ENCODE assay signal across 17 mouse cellular contexts in the genomic region with DNA sequence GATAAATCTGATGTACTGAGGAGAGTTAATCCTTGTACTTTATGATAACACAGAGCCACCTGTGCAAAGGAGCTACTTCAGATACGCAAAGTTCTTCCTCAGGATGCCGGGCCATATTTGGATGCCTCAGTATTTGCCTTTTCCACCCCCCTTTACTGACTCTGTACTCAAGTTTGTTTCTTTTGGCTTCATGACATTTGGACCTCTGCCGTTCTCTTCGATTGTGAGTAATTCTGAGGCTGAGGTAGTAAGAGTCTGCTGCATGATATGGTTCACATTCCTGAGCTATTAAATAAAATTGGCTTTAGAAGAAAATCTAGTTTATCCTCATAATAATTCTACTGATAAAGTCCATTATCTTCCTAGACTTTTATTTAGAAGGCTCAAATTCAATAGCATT. TPM values are rescaled to one million over a fixed set of nuclear protein-coding genes. Genes with fewer than 3 reads are reported as not detected.
DNase-seq lines count a peak whose midpoint lies in the region; ATAC-seq and TF ChIP-seq lines count a peak whose summit lies in the region.
"Had no signal": no experiment of that assay in that cellular context is flagged by ENCODE, and none has a peak within 500 bp of the region (broad histone marks: within the 10 kb centered on the region; RNA-seq: fewer than 3 reads in every experiment).

No protein-coding gene starts in this region.

- no peak overlapping the region for H3K4me3 ChIP-seq in embryonic facial prominence, embryonic 14.5 days (ENCODE audit: low read depth, low read length)
- H3K4me3 ChIP-seq in embryonic facial prominence, embryonic 10.5 days, result no peak overlapping the region
- H3K4me3 ChIP-seq in kidney, postnatal 0 days (replicated peaks; ENCODE audit: low read depth, low read length), result no peak overlapping the region
- H3K4me3 ChIP-seq in kidney, adult 2 months (ENCODE audit: insufficient read depth, low read depth, low read length), result no peak overlapping the region
- no peak overlapping the region for H3K4me3 ChIP-seq in midbrain, embryonic 15.5 days
- H3K4me3 ChIP-seq: forebrain, embryonic 13.5 days; hindbrain, embryonic 15.5 days had no signal

- H3K4me1 ChIP-seq in embryonic facial prominence, embryonic 14.5 days (ENCODE audit: control insufficient read depth, insufficient read depth, low read length), result no peaks in the 10 kb centered on the region
- H3K4me1 ChIP-seq in embryonic facial prominence, embryonic 10.5 days, result no peaks in the 10 kb centered on the region
- H3K4me1 ChIP-seq in kidney, postnatal 0 days (replicated peaks; ENCODE audit: insufficient read depth, low read length), result no peaks in the 10 kb centered on the region
- no peaks in the 10 kb centered on the region for H3K4me1 ChIP-seq in kidney, adult 2 months (ENCODE audit: control insufficient read depth, insufficient read depth, low read length)
- no peaks in the 10 kb centered on the region for H3K4me1 ChIP-seq in midbrain, embryonic 15.5 days
- H3K4me1 ChIP-seq: forebrain, embryonic 13.5 days; hindbrain, embryonic 15.5 days had no signal

- 74% methylated on average over 4 of the region's 4 CpGs for WGBS in embryonic facial prominence, embryonic 14.5 days
- WGBS in embryonic facial prominence, embryonic 10.5 days, result 91% methylated on average over 4 of the region's 4 CpGs
- WGBS in kidney, postnatal 0 days, result 69% methylated on average over 4 of the region's 4 CpGs
- 77% methylated on average over 4 of the region's 4 CpGs for WGBS in kidney, adult 2 months
- WGBS in midbrain, embryonic 15.5 days, result 91% methylated on average over 4 of the region's 4 CpGs

- no peak overlapping the region for H3K9ac ChIP-seq in embryonic facial prominence, embryonic 14.5 days (ENCODE audit: low read depth, low read length)
- H3K9ac ChIP-seq in kidney, postnatal 0 days (ENCODE audit: low read depth, low read length), result no peak overlapping the region
- no peak overlapping the region for H3K9ac ChIP-seq in midbrain, embryonic 15.5 days
- H3K9ac ChIP-seq: forebrain, embryonic 13.5 days; forebrain, postnatal 0 days; hindbrain, embryonic 15.5 days had no signal

- no peak for ATAC-seq in embryonic facial prominence, embryonic 14.5 days (ENCODE audit: low read depth)
- no peak for ATAC-seq in kidney, postnatal 0 days (replicated peaks; ENCODE audit: low FRiP score, low read depth)
- ATAC-seq in midbrain, embryonic 15.5 days (replicated peaks), result no peak
- ATAC-seq: forebrain, embryonic 13.5 days; intestine, embryonic 16.5 days had no signal

- TF ChIP-seq CTCF in kidney, postnatal 0 days (IDR thresholded peaks at IDR 0.05; ENCODE audit: low read depth), result no peak
- no peak for TF ChIP-seq CTCF in kidney, adult 2 months (conservative IDR thresholded peaks at IDR 0.05; ENCODE audit: insufficient read depth, insufficient read length, low read depth, low read length)

- peak; percentile 38 for DNase-seq in embryonic facial prominence, embryonic 14.5 days (ENCODE audit: low spot score)
- no peak for DNase-seq in embryonic facial prominence, embryonic 10.5 days (ENCODE audit: low spot score)
- DNase-seq in kidney, postnatal 0 days (ENCODE audit: low spot score), result peak; percentile 32
- no peak for DNase-seq in kidney, adult 2 months
- DNase-seq in 3134 (ENCODE audit: extremely low read depth, insufficient read length, low spot score) (peak; percentile 8), adipocyte (ENCODE audit: low spot score) (peak; percentile 50)
- DNase-seq: adrenal gland, postnatal 10 days; cerebellum, adult 11-12 months; cerebellum, adult 9-11 months; cerebellum, postnatal 36 days; forebrain, postnatal 0 days; gastrocnemius, postnatal 14 days had no signal

- H3K36me3 ChIP-seq in embryonic facial prominence, embryonic 14.5 days (ENCODE audit: control insufficient read depth, insufficient read depth, low read length), result no peaks in the 10 kb centered on the region
- H3K36me3 ChIP-seq in embryonic facial prominence, embryonic 10.5 days (replicated peaks), result no peaks in the 10 kb centered on the region
- H3K36me3 ChIP-seq in kidney, postnatal 0 days (ENCODE audit: insufficient read depth, low read length), result no peaks in the 10 kb centered on the region
- H3K36me3 ChIP-seq in kidney, adult 2 months (ENCODE audit: control insufficient read depth, insufficient read depth, low read length), result no peaks in the 10 kb centered on the region
- H3K36me3 ChIP-seq in midbrain, embryonic 15.5 days (replicated peaks), result no peaks in the 10 kb centered on the region
- H3K36me3 ChIP-seq: hindbrain, embryonic 15.5 days had no signal

- no peak for TF ChIP-seq POLR2A in kidney, adult 2 months (IDR thresholded peaks at IDR 0.05; ENCODE audit: low read depth, low read length)

- no peaks in the 10 kb centered on the region for H3K9me3 ChIP-seq in embryonic facial prominence, embryonic 14.5 days (ENCODE audit: control insufficient read depth, low read length)
- H3K9me3 ChIP-seq in embryonic facial prominence, embryonic 10.5 days, result no peaks in the 10 kb centered on the region
- H3K9me3 ChIP-seq in kidney, postnatal 0 days (replicated peaks; ENCODE audit: low read length), result no peaks in the 10 kb centered on the region
- no peaks in the 10 kb centered on the region for H3K9me3 ChIP-seq in midbrain, embryonic 15.5 days
- H3K9me3 ChIP-seq: forebrain, embryonic 13.5 days; hindbrain, embryonic 15.5 days had no signal

- H3K27ac ChIP-seq in embryonic facial prominence, embryonic 14.5 days (replicated peaks; ENCODE audit: low read depth, low read length), result no peak overlapping the region
- no peak overlapping the region for H3K27ac ChIP-seq in embryonic facial prominence, embryonic 10.5 days (replicated peaks)
- H3K27ac ChIP-seq in kidney, postnatal 0 days, result no peak overlapping the region
- H3K27ac ChIP-seq in kidney, adult 2 months (ENCODE audit: insufficient read depth, low read depth, low read length), result no peak overlapping the region
- H3K27ac ChIP-seq in midbrain, embryonic 15.5 days, result no peak overlapping the region
- H3K27ac ChIP-seq: forebrain, embryonic 13.5 days; hindbrain, embryonic 15.5 days had no signal

- H3K27me3 ChIP-seq in embryonic facial prominence, embryonic 14.5 days (replicated peaks; ENCODE audit: control insufficient read depth, insufficient read depth, low read length), result no peaks in the 10 kb centered on the region
- no peaks in the 10 kb centered on the region for H3K27me3 ChIP-seq in embryonic facial prominence, embryonic 10.5 days (replicated peaks; ENCODE audit: low read depth, poor library complexity, severe bottlenecking)
- no peaks in the 10 kb centered on the region for H3K27me3 ChIP-seq in kidney, postnatal 0 days (ENCODE audit: insufficient read depth, low read length)
- H3K27me3 ChIP-seq in kidney, adult 2 months (replicated peaks; ENCODE audit: control insufficient read depth, insufficient read depth, low read length), result no peaks in the 10 kb centered on the region
- no peaks in the 10 kb centered on the region for H3K27me3 ChIP-seq in midbrain, embryonic 15.5 days (replicated peaks)
- H3K27me3 ChIP-seq: CH12.LX; forebrain, embryonic 13.5 days; hindbrain, embryonic 15.5 days had no signal

- H3K4me2 ChIP-seq in embryonic facial prominence, embryonic 14.5 days (ENCODE audit: low read depth, low read length), result no peak overlapping the region
- H3K4me2 ChIP-seq in kidney, postnatal 0 days (ENCODE audit: low read length), result no peak overlapping the region
- H3K4me2 ChIP-seq in midbrain, embryonic 15.5 days, result no peak overlapping the region
- H3K4me2 ChIP-seq: forebrain, embryonic 13.5 days; hindbrain, embryonic 15.5 days had no signal

RNA-seq across cellular contexts. Expression of gene Gria2, which starts 26.7 kb away (rescaled TPM):
- 3.6 and 3.9 TPM in 2 replicates for polyA plus RNA-seq in embryonic facial prominence, embryonic 14.5 days (2014; fragmentation: Nextera tagmentation; extraction: Ambion mirVana)
- polyA plus RNA-seq in embryonic facial prominence, embryonic 10.5 days (2016; fragmentation: Nextera tagmentation; extraction: Ambion mirVana), result 1.4 and 1.7 TPM in 2 replicates
- 0.36 and 0.38 TPM in 2 replicates for polyA plus RNA-seq in kidney, postnatal 0 days (2015; fragmentation: Nextera tagmentation; extraction: Ambion mirVana)
- 0.06 and 0.10 TPM in 2 replicates for polyA plus RNA-seq in kidney, adult 2 months (2012; rRNA removed)
- polyA plus RNA-seq in midbrain, embryonic 15.5 days (2015; fragmentation: Nextera tagmentation; extraction: Ambion mirVana), result 196 and 222 TPM in 2 replicates

Comparison
In these comparisons a context has a peak if more than half of its experiments do, and no peak if none do; other contexts are left out.
1. DNase-seq: peak in embryonic facial prominence, embryonic 14.5 days (single experiment), kidney, postnatal 0 days (single experiment), 3134 (single experiment) and adipocyte (single experiment); none in embryonic facial prominence, embryonic 10.5 days (single experiment) and kidney, adult 2 months (single experiment).
2. RNA of gene Gria2, which starts 26.7 kb away (polyA plus RNA-seq): 196 to 222 TPM in midbrain, embryonic 15.5 days; 3.6 to 3.9 TPM in embryonic facial prominence, embryonic 14.5 days, 1.4 to 1.7 TPM in embryonic facial prominence, embryonic 10.5 days, 0.36 to 0.38 TPM in kidney, postnatal 0 days and 0.06 to 0.10 TPM in kidney, adult 2 months; every median in the first group is over 10 times any median in the second.